Mouse (Mus musculus) MEL (cell line): ENCODE measurements at regions not wholly inside any gene's neighbourhood (a gene's known extent, or its start where the extent isn't known, plus 50 kb on each side); places are given as distances from the start of the nearest gene placed in this dataset.

Experiments used
- DNase-seq: peaks from one replicate; pipeline ENCODE4 v3.0.0; 2011; ENCODE audit warnings: low read depth, low spot score
- H3K27ac ChIP-seq: 2 replicates; pipeline ENCODE4 v1.5.1; 2012; ENCODE audit warnings: low read depth, mild to moderate bottlenecking, control low read depth, low read length, moderate library complexity; ENCODE audit not compliant: control insufficient read depth
- H3K27me3 ChIP-seq, 2 experiments: fragments of 150-350 bp in 1 of 2; sonication (generic) in 1 of 2; 2 replicates each; pipeline ENCODE4 v1.6.1; 2012; ENCODE audit warnings: low read length in 2 of 2, mild to moderate bottlenecking in 2 of 2, improper control_type of control experiment in 1 of 2, moderate library complexity in 1 of 2; ENCODE audit not compliant: insufficient read depth in 2 of 2, control insufficient read depth in 1 of 2
- H3K36me3 ChIP-seq, 2 experiments: 2 replicates each; pipeline ENCODE4 v1.6.1; 2012 to 2014; ENCODE audit warnings: low read length in 2 of 2, improper control_type of control experiment in 1 of 2, inconsistent platforms in 1 of 2, mild to moderate bottlenecking in 1 of 2; ENCODE audit not compliant: insufficient read depth in 2 of 2, control insufficient read depth in 1 of 2
- H3K4me1 ChIP-seq, 2 experiments: fragments of 150-350 bp in 1 of 2; sonication (generic) in 1 of 2; 2 replicates each; pipeline ENCODE4 v1.6.1; 2012; ENCODE audit warnings: low read length in 2 of 2, improper control_type of control experiment in 1 of 2, mild to moderate bottlenecking in 1 of 2; ENCODE audit not compliant: insufficient read depth in 2 of 2, control insufficient read depth in 1 of 2
- H3K4me3 ChIP-seq, 2 experiments: fragments of 150-350 bp in 1 of 2; sonication (generic) in 1 of 2; 2 replicates each; pipeline ENCODE4 v1.5.1; 2012; ENCODE audit warnings: low read depth in 2 of 2, low read length in 2 of 2, mild to moderate bottlenecking in 2 of 2, moderate library complexity in 2 of 2, control low read depth in 1 of 2, improper control_type of control experiment in 1 of 2; ENCODE audit not compliant: control insufficient read depth in 1 of 2, insufficient read depth in 1 of 2
- H3K79me2 ChIP-seq: 2 replicates; pipeline ENCODE4 v1.6.1; 2012; ENCODE audit warnings: mild to moderate bottlenecking, low read length, moderate library complexity; ENCODE audit not compliant: control insufficient read depth, poor library complexity, insufficient read depth
- H3K9ac ChIP-seq: 2 replicates; pipeline ENCODE4 v1.6.1; 2012; ENCODE audit warnings: low read depth, mild to moderate bottlenecking, control low read depth, low read length, moderate library complexity; ENCODE audit not compliant: control insufficient read depth, poor library complexity, severe bottlenecking
- H3K9me3 ChIP-seq: fragments of 150-350 bp; sonication (generic); replicated peaks from 2 replicates; pipeline ENCODE4 v1.6.1; 2012; ENCODE audit warnings: mild to moderate bottlenecking, low read length, improper control_type of control experiment, moderate library complexity; ENCODE audit not compliant: insufficient read depth
- CTCF ChIP-seq, 3 experiments: IDR thresholded peaks in 2 of 3; conservative IDR thresholded peaks in 1 of 3; 2 replicates each; pipeline ENCODE4 v1.5.1; 2011 to 2012; ENCODE audit warnings: low read length in 3 of 3, low read depth in 2 of 3, mild to moderate bottlenecking in 2 of 3, improper control_type of control experiment in 1 of 3, inconsistent platforms in 1 of 3, mixed read lengths in 1 of 3, moderate library complexity in 1 of 3; ENCODE audit not compliant: control insufficient read depth in 1 of 3, insufficient read depth in 1 of 3, poor library complexity in 1 of 3, severe bottlenecking in 1 of 3
- MAFK ChIP-seq: IDR thresholded peaks from 2 replicates; pipeline ENCODE4 v1.6.1; 2011; ENCODE audit warnings: low read depth, mild to moderate bottlenecking, low read length, improper control_type of control experiment, borderline replicate concordance
- MAZ ChIP-seq: IDR thresholded peaks from 2 replicates; pipeline ENCODE4 v1.6.1; 2012; ENCODE audit warnings: low read depth, mild to moderate bottlenecking, inconsistent platforms, low read length, improper control_type of control experiment
- MYB ChIP-seq: IDR thresholded peaks from 2 replicates; pipeline ENCODE4 v1.6.1; 2011; ENCODE audit warnings: mild to moderate bottlenecking, low read depth, low read length, improper control_type of control experiment
- POLR2AphosphoS2 ChIP-seq: IDR thresholded peaks from 2 replicates; pipeline ENCODE4 v1.6.1; 2011; ENCODE audit warnings: low read length, improper control_type of control experiment
- RAD21 ChIP-seq: IDR thresholded peaks from 2 replicates; pipeline ENCODE4 v1.6.1; 2011; ENCODE audit warnings: mild to moderate bottlenecking, low read depth, low read length, improper control_type of control experiment
- SIN3A ChIP-seq: IDR thresholded peaks from 2 replicates; pipeline ENCODE4 v1.6.1; 2012; ENCODE audit warnings: low read length, improper control_type of control experiment, inconsistent platforms
- SMC3 ChIP-seq: IDR thresholded peaks from 2 replicates; pipeline ENCODE4 v1.6.1; 2011; ENCODE audit warnings: low read depth, low read length, improper control_type of control experiment
- TAL1 ChIP-seq: IDR thresholded peaks from 2 replicates; pipeline ENCODE4 v1.6.1; 2012; ENCODE audit warnings: mild to moderate bottlenecking, inconsistent platforms, low read length, moderate library complexity, mixed read lengths
- USF1 ChIP-seq: IDR thresholded peaks from 2 replicates; pipeline ENCODE4 v1.6.1; 2014; ENCODE audit warnings: low read depth, mild to moderate bottlenecking, inconsistent platforms, low read length, improper control_type of control experiment, moderate library complexity
- ZMIZ1 ChIP-seq: IDR thresholded peaks from 2 replicates; pipeline ENCODE4 v1.6.1; 2012; ENCODE audit warnings: low read depth, mild to moderate bottlenecking, inconsistent platforms, low read length, improper control_type of control experiment, moderate library complexity
- ZNF384 ChIP-seq: IDR thresholded peaks from 2 replicates; pipeline ENCODE4 v1.6.1; 2012; ENCODE audit warnings: low read depth, mild to moderate bottlenecking, inconsistent platforms, low read length, improper control_type of control experiment

DNA sequence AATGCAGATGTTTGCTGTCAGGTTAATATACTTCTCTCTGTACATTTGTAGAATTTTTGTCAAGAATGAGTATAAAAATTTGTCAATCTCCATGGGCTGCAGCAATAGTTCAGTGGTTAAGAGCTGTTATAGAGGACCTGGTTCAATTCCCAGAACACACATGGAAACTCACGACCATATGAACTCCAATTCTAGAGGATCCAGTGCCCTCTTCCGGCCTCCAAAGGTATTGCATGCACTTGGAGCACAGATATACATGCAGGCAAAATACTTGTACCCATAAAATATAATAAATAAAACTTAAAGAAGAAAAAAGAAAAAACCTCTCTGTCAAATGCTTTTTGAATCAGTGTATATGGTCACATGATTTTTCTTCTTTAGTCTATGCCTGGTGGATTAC, 143.5 kb downstream of the Insig2 start:
- Histone ChIP-seq H3K4me3 (no peak overlapping the region), H3K27me3 (no peaks in the 10 kb centered on the region), H3K4me1 (no peaks in the 10 kb centered on the region), H3K36me3 (no peaks in the 10 kb centered on the region), H3K27ac (no peak overlapping the region), H3K9me3 (no peaks in the 10 kb centered on the region), H3K9ac (no peak overlapping the region), H3K79me2 (no peaks in the 10 kb centered on the region)
- DNase-seq, result peak; percentile 14
- TF ChIP-seq RAD21, result peak; percentile 37
- TF ChIP-seq MAZ, result no peak
- TF ChIP-seq CTCF (IDR thresholded peaks at IDR 0.05 in 2 of 3, conservative IDR thresholded peaks at IDR 0.05 in 1 of 3; ENCODE audit: control insufficient read depth in 1 of 3, insufficient read depth in 1 of 3, low read depth in 2 of 3, low read length in 3 of 3, poor library complexity in 1 of 3, severe bottlenecking in 1 of 3), result peak; percentile 16 to 35 (median 28); a peak in 4 of 6 replicates

GRCm38 (mm10) chr1:121194800-121195199, 137.6 kb downstream of the Insig2 start:
- Histone ChIP-seq H3K27ac (no peak overlapping the region), H3K27me3 (no peaks in the 10 kb centered on the region), H3K4me3 (no peak overlapping the region), H3K9me3 (no peaks in the 10 kb centered on the region), H3K9ac (no peak overlapping the region), H3K79me2 (no peaks in the 10 kb centered on the region), H3K36me3 (no peaks in the 10 kb centered on the region), H3K4me1 (no peaks in the 10 kb centered on the region)
- no peak for DNase-seq
- TF ChIP-seq SIN3A, result no peak
- no peak for TF ChIP-seq TAL1
- TF ChIP-seq MAFK, result no peak

GRCm38 (mm10) chr1:121215843-121216242, 116.5 kb downstream of the Insig2 start:
- no peaks in the 10 kb centered on the region for H3K4me1 ChIP-seq
- DNase-seq, result peak; percentile 6
- no peak overlapping the region for H3K4me3 ChIP-seq
- H3K9ac ChIP-seq, result no peak overlapping the region
- no peaks in the 10 kb centered on the region for H3K79me2 ChIP-seq
- H3K36me3 ChIP-seq, result no peaks in the 10 kb centered on the region
- no peak overlapping the region for H3K27ac ChIP-seq
- H3K9me3 ChIP-seq, result no peaks in the 10 kb centered on the region
- TF ChIP-seq USF1 (no peak), SMC3 (peak; percentile 41), CTCF (IDR thresholded peaks at IDR 0.05 in 2 of 3, conservative IDR thresholded peaks at IDR 0.05 in 1 of 3; ENCODE audit: control insufficient read depth in 1 of 3, insufficient read depth in 1 of 3, low read depth in 2 of 3, low read length in 3 of 3, poor library complexity in 1 of 3, severe bottlenecking in 1 of 3) (peak; percentile 10 to 32 (median 31); a peak in 4 of 6 replicates)
- no peaks in the 10 kb centered on the region for H3K27me3 ChIP-seq

- Histone ChIP-seq H3K4me3 (no peak overlapping the region), H3K9ac (no peak overlapping the region), H3K79me2 (no peaks in the 10 kb centered on the region), H3K9me3 (no peaks in the 10 kb centered on the region), H3K36me3 (no peaks in the 10 kb centered on the region), H3K4me1 (no peaks in the 10 kb centered on the region), H3K27me3 (no peaks in the 10 kb centered on the region), H3K27ac (no peak overlapping the region)
- no peak for DNase-seq
- TF ChIP-seq MYB, result no peak
- TF ChIP-seq POLR2AphosphoS2, result no peak
- TF ChIP-seq ZMIZ1, result no peak
- TF ChIP-seq ZNF384, result no peak
- no peak for TF ChIP-seq SMC3
Observed at GRCm38 (mm10) chr1:121224250-121224649, 108.1 kb downstream of the Insig2 start.
